Mouse (Mus musculus) retina, postnatal 7 days (tissue): ENCODE data around the gene Ssty2.
"Not testable (repeated sequence)": the region's sequence is repeated elsewhere in the genome, so short reads cannot be mapped to it uniquely, and the experiment has no call there.

ENCODE experiments used
- DNase-seq: peaks from one replicate; pipeline ENCODE4 v3.0.0-alpha.2; 2012; ENCODE audit warnings: low read depth, low spot score

The Ssty2 gene

GRCm38 (mm10) chrY:67047972-67048371 is at the start of gene Ssty2:
Ssty2 (minus strand) TSS chrY:67048072.
- not testable (repeated sequence) for DNase-seq
